Mouse (Mus musculus): ENCODE measurements around the gene Ttf1.

The Ttf1 gene

GRCm38 (mm10) chr2:29060135-29060597 lies at the start of gene Ttf1:
Gene Ttf1 (plus strand): TSS chr2:29060262.
- DNase-seq, result peak; percentile 92 to 94

GRCm38 (mm10) chr2:29012523-29012922 lies 47.5 kb upstream of the Ttf1 start:
- no peak for DNase-seq

- DNase-seq, result peak in 1 of 2 experiments; percentile 29
These were observed 43.2 kb upstream of the Ttf1 start for GRCm38 (mm10) chr2:29016599-29017587.

- DNase-seq, result no peak
These were observed 41.4 kb upstream of the Ttf1 start for GRCm38 (mm10) chr2:29018680-29019079.

GRCm38 (mm10) chr2:29021025-29021424 lies 39.0 kb upstream of the Ttf1 start:
- no peak for DNase-seq

GRCm38 (mm10) chr2:29023001-29023400 lies 37.1 kb upstream of the Ttf1 start:
- DNase-seq, result no peak

GRCm38 (mm10) chr2:29025284-29025683 lies 34.8 kb upstream of the Ttf1 start:
- no peak for DNase-seq

- peak; percentile 25 to 47 for DNase-seq
These were observed 29.9 kb upstream of the Ttf1 start for GRCm38 (mm10) chr2:29030048-29030734.

- DNase-seq, result no peak
These were observed 28.1 kb upstream of the Ttf1 start for GRCm38 (mm10) chr2:29031951-29032350.

- no peak for DNase-seq
These were observed 25.3 kb upstream of the Ttf1 start for GRCm38 (mm10) chr2:29034542-29035475.

GRCm38 (mm10) chr2:29035698-29036097 lies 24.4 kb upstream of the Ttf1 start:
- DNase-seq, result peak; percentile 26 to 53

GRCm38 (mm10) chr2:29039741-29040140 lies 20.3 kb upstream of the Ttf1 start:
- DNase-seq, result no peak

GRCm38 (mm10) chr2:29040594-29041476 lies 19.2 kb upstream of the Ttf1 start:
- no peak for DNase-seq

- no peak for DNase-seq
These were observed 18.6 kb upstream of the Ttf1 start for GRCm38 (mm10) chr2:29041477-29041768.

- DNase-seq, result no peak
These were observed 17.9 kb upstream of the Ttf1 start for GRCm38 (mm10) chr2:29042124-29042523.

GRCm38 (mm10) chr2:29046151-29046550 lies 13.9 kb upstream of the Ttf1 start:
- no peak for DNase-seq

- DNase-seq, result no peak
These were observed 8.1 kb upstream of the Ttf1 start for GRCm38 (mm10) chr2:29051932-29052331.

GRCm38 (mm10) chr2:29052943-29053454 lies 7.1 kb upstream of the Ttf1 start:
- peak; percentile 80 to 84 for DNase-seq

- peak; percentile 74 to 79 for DNase-seq
These were observed 6.1 kb upstream of the Ttf1 start for GRCm38 (mm10) chr2:29053802-29054544.

- DNase-seq, result no peak
These were observed 5.5 kb upstream of the Ttf1 start for GRCm38 (mm10) chr2:29054545-29054935.

- peak; percentile 76 to 80 for DNase-seq
These were observed 5.1 kb upstream of the Ttf1 start, which contains the start of gene Cfap77 for GRCm38 (mm10) chr2:29054991-29055390. Gene Cfap77 (minus strand): TSS chr2:29055066.
